Mouse (Mus musculus) monocyte, adult 2 months (primary cell): ENCODE results near the gene Rbm28.

Source experiments
- DNase-seq, 2 experiments: peaks; one replicate each; pipeline ENCODE4 v3.0.0; 2022; ENCODE audit warnings: low spot score in 2 of 2, low read depth in 1 of 2

The Rbm28 gene

DNA sequence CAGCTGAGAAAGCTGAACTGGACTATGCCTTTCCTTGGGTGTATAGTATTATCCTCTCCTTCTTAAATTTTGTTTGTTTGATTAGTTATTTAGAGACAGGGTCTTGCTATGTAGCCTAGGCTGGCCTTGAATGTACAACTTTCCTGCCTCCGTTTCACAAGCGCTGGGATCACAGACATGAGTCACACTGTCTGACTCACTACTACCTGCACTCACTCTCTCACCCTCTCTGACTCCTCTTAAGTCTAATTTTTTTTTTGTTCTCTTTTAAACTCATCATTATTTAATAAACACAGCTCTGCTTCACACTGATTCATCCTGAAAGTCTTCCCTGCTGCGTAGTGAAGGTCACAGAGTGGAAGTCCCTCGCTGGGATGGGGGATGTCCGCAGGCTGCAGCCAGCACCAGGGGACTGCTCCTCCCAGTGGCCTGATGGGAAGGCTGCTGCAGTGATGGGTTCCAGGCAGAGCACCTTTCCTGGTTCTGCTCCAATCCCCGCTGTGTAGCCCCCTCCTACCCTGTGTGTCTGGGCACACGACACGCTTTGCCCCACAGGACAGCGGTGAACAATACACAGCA lies 81.9 kb downstream of the Rbm28 start:
- DNase-seq: no peak

DNA sequence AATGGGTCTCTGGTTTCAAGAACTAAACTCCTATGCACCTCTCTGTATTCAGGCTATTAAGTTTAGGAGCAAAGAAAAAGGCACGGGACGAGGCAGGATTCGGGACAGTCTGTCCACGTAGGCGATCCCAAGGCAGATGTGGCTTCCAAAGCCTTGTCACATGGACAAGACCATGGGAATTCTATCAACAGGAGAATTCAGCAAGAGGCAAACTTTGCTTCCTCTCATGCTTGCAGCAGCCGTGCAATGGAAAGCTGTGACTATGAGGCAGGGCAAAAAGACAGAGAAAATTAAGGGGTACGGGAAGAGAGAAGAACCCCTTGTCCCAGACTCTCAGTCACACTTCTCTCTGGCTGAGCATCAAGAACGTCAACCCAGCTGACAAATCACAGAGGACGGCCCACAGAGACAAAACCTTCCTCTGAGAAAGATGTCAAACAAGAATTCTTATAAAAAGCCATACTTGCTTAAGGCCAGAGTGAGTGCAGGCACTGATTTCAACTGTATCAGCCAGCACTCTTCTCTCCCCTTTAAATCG lies 82.9 kb downstream of the Rbm28 start:
- no peak for DNase-seq

DNA sequence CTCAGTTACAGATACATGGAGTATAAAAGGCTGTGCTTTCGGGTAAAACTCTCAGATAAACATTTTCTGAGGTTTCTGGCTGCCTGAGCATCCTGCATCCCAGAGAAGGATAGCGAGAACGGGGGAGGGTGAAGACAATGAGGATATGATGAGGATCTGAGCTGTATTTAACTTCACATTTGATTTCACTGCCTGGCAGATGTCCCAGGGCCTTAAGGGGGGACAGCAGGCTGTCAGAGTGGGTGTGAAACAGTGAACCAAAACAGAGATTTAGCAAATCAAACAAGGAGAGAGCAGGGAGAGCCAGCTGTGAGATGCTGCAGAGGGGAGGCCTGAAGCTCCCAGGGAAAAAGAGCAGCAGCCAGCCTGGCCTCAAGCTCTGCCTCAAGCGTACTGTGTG lies 85.5 kb downstream of the Rbm28 start:
- DNase-seq: no peak

DNA sequence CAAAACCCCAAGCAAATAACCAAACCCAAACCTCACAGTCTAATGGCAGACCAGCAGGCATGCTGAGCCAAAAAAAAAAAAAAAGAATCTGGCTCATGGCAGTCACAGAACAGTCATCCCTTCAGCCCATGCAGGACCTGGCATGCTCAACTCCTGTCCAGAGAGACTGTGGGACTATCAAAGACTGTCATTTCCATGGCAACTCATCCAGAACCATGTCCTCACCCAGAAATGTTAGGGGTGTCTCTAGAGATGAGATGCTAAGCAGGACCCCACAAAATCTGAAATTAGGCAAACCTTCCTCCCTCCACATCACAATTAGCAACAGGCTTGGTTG lies 90.7 kb downstream of the Rbm28 start:
- DNase-seq: no peak
